Mouse (Mus musculus): ENCODE results near the gene Cacna1e.

Gene Cacna1e

GRCm38 (mm10) chr1:154796685-154797084, 87.6 kb downstream of the Cacna1e start:
- CTCF ChIA-PET = interaction anchor here (1.1 to 4.5 kb wide), 8 partner anchors 9 to 428 kb away, joined by 3 to 25 read pairs (median 6); no protein-coding TSS in a partner anchor

GRCm38 (mm10) chr1:154794518-154794951, 89.8 kb downstream of the Cacna1e start:
- CTCF ChIA-PET = interaction anchor here (0.6 to 1.5 kb wide), 6 partner anchors 8 to 1228 kb away, joined by 3 to 4 read pairs (median 3); no protein-coding TSS in a partner anchor
- POLR2A ChIA-PET = no interaction called here

More at GRCm38 (mm10) chr1:154796685-154797084, 87.6 kb downstream of the Cacna1e start:
- POLR2A ChIA-PET = interaction anchor here in 2 of 4 experiments (0.6 kb wide), 2 partner anchors 13 to 258 kb away, joined by 5 to 6 read pairs; no protein-coding TSS in a partner anchor

GRCm38 (mm10) chr1:154791544-154792174, 92.6 kb downstream of the Cacna1e start:
- CTCF ChIA-PET = interaction anchor here (0.5 to 4.8 kb wide), 7 partner anchors 15 to 1874 kb away, joined by 3 to 30 read pairs (median 5); no protein-coding TSS in a partner anchor
- POLR2A ChIA-PET = interaction anchor here in 1 of 4 experiments (0.6 to 1.0 kb wide), 2 partner anchors 24 to 1711 kb away, joined by 3 read pairs; no protein-coding TSS in a partner anchor

DNA sequence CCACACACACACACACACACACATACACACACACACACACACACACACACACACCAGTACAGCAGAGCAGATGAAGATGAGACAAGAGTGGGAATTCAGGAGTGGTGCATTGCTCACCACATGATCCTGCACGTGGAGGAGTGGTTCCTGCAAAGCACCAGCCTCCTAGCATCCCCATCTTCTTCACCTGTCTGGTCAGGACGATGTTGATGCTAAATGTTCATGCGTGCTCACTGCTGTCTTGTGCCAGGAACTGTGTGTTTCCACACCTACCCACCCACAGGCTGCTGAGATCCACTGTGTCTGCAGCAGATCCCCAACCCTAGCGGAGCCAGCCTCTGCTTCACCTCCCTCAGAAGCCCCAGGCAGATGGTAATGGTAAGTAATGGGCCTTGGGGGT, 95.8 kb downstream of the Cacna1e start:
- CTCF ChIA-PET = interaction anchor here (0.6 to 5.9 kb wide), 13 partner anchors 55 to 436 kb away, joined by 3 to 116 read pairs (median 13); no protein-coding TSS in a partner anchor
- POLR2A ChIA-PET = no interaction called here

GRCm38 (mm10) chr1:154788069-154788468, 96.2 kb downstream of the Cacna1e start:
- ChIA-PET POLR2A (no interaction called here), CTCF (interaction anchor here (0.6 to 5.9 kb wide), 12 partner anchors 9 to 436 kb away, joined by 3 to 116 read pairs (median 4); no protein-coding TSS in a partner anchor)

GRCm38 (mm10) chr1:154787418-154787817, 96.9 kb downstream of the Cacna1e start:
- CTCF ChIA-PET = interaction anchor here (0.6 to 5.9 kb wide), 18 partner anchors 10 to 1230 kb away, joined by 3 to 116 read pairs (median 4); no protein-coding TSS in a partner anchor
- POLR2A ChIA-PET = interaction anchor here in 1 of 4 experiments (0.6 kb wide), 1 partner anchor 1025 kb away, joined by 3 read pairs; the partner anchor contains the start of gene Qsox1

DNA sequence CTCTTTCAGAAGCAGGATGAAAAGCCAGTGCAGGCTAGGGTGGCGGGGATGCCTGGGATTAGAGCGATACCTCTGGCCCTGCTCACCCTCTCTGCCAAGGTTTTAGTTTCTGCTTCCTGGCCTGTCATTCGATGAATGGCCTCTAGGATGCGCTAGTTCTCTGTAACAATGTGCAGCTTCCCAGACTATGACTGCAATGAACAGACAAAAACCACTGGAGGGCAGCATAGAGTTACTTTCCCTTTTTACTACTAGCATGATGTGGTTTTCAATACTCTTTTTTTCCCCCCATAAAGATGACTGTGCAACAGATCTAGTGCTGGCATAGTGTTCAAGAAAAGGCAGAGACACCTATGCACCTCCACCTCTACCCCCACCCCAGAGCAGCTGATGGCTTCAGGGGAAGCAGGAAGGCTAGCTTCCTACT, 98.0 kb downstream of the Cacna1e start:
- ChIA-PET POLR2A (interaction anchor here in 2 of 4 experiments (0.8 to 0.9 kb wide), 2 partner anchors 220 to 242 kb away, joined by 3 read pairs; no protein-coding TSS in a partner anchor), CTCF (interaction anchor here (0.5 to 5.9 kb wide), 38 partner anchors 9 to 890 kb away, joined by 3 to 116 read pairs (median 4); no protein-coding TSS in a partner anchor)

- ChIA-PET POLR2A (interaction anchor here in 1 of 4 experiments (0.6 to 1.2 kb wide), 2 partner anchors 15 to 222 kb away, joined by 3 read pairs; no protein-coding TSS in a partner anchor), CTCF (interaction anchor here (0.5 to 5.9 kb wide), 11 partner anchors 10 to 744 kb away, joined by 3 to 116 read pairs (median 4); no protein-coding TSS in a partner anchor)
Observed at GRCm38 (mm10) chr1:154784862-154785261, 99.4 kb downstream of the Cacna1e start.

DNA sequence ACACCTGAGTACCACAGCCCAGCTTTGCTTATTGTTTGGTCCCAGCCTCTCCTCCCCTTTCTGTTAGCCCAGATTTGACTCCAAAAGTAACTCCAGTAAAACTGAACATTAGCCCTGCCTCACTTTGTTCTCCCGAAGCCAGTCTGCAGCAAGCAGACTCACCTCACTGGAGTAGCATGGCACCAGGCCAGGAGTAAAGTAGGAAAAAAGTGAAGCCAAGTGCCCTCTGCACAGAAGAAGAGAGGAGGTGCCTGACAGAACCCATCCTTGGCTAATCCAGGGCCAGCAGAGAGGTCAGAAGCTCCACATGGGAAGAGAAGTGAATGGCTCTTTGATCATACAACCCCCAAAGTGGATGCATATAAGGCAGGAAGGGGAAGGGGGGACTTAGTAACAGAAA, 100.8 kb downstream of the Cacna1e start:
- CTCF ChIA-PET = interaction anchor here (0.6 to 5.9 kb wide), 5 partner anchors 222 to 824 kb away, joined by 3 to 116 read pairs (median 13); no protein-coding TSS in a partner anchor
- POLR2A ChIA-PET = interaction anchor here in 2 of 4 experiments (0.5 to 0.6 kb wide), 3 partner anchors 13 to 1229 kb away, joined by 5 read pairs; no protein-coding TSS in a partner anchor

DNA sequence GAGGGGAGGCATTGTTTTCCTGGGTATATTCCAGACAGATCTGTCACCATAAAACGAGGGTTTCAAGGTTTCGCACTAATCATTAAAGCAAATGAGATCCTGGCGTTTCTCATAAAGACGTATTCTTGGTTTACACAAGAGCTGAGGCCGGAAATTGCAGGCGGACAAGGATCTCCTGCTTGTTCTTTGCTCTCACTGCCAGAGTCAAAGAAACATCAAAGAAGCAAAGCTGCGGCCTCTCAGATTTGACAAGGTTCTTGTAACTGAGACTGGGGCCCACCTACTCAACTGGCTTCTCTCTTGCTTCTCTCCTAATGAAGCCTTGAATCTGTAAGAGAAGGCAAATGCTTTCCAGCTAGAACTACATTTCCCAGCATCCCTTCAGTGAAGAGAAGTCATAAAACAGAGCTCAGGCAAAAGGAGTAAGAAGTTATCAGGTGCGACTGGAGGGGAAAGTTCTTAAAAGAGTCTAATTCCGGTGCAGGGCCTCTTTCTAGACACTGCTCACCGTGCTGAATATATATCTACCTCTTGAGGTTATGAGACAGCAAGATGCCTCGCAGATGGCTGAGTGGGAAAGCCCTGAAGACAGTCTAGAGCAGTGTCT, 104.3 kb downstream of the Cacna1e start:
- ChIA-PET POLR2A (no interaction called here), CTCF (interaction anchor here in 1 of 4 experiments (1.4 kb wide), 1 partner anchor 227 kb away, joined by 3 read pairs; no protein-coding TSS in a partner anchor)

GRCm38 (mm10) chr1:154776344-154776743, 108.0 kb downstream of the Cacna1e start:
- CTCF ChIA-PET = interaction anchor here in 1 of 4 experiments (0.6 kb wide), 1 partner anchor 351 kb away, joined by 3 read pairs; no protein-coding TSS in a partner anchor
- POLR2A ChIA-PET = no interaction called here

- POLR2A ChIA-PET = no interaction called here
- CTCF ChIA-PET = interaction anchor here in 1 of 4 experiments (0.5 kb wide), 1 partner anchor 236 kb away, joined by 5 read pairs; no protein-coding TSS in a partner anchor
Observed at GRCm38 (mm10) chr1:154774468-154774867, 109.8 kb downstream of the Cacna1e start.

- POLR2A ChIA-PET = no interaction called here
- CTCF ChIA-PET = interaction anchor here in 3 of 4 experiments (0.7 kb wide), 3 partner anchors 97 to 288 kb away, joined by 3 to 7 read pairs (median 5); no protein-coding TSS in a partner anchor
Observed at GRCm38 (mm10) chr1:154771111-154771510, 113.2 kb downstream of the Cacna1e start.

DNA sequence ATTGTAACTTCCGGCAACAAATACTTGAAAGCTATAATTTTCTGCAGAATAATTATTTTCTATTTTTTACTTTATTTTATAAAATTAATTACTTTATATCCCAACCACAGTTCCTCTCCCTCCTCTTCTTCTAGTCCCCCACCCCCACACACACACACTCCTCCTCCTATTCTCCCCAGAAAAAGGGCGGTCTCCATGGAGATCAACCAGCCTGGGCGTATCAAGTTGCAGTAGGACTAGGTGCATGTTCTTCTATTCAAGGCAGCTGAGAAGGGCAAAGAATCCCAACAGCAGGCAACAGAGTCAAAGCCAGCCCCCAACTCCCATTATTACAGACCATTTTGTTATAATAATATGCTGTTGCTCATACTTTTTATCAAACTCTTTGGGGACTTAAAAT, 113.8 kb downstream of the Cacna1e start:
- ChIA-PET POLR2A (no interaction called here), CTCF (interaction anchor here in 1 of 4 experiments (0.7 kb wide), 1 partner anchor 288 kb away, joined by 5 read pairs; no protein-coding TSS in a partner anchor)

- ChIA-PET CTCF (no interaction called here), POLR2A (no interaction called here)
Observed at GRCm38 (mm10) chr1:154763132-154763531, 121.2 kb downstream of the Cacna1e start.

- ChIA-PET CTCF (no interaction called here), POLR2A (no interaction called here)
Observed at GRCm38 (mm10) chr1:154752081-154752480, 132.2 kb downstream of the Cacna1e start.

- POLR2A ChIA-PET = no interaction called here
- CTCF ChIA-PET = no interaction called here
Observed at GRCm38 (mm10) chr1:154748531-154748930, 135.8 kb downstream of the Cacna1e start.

DNA sequence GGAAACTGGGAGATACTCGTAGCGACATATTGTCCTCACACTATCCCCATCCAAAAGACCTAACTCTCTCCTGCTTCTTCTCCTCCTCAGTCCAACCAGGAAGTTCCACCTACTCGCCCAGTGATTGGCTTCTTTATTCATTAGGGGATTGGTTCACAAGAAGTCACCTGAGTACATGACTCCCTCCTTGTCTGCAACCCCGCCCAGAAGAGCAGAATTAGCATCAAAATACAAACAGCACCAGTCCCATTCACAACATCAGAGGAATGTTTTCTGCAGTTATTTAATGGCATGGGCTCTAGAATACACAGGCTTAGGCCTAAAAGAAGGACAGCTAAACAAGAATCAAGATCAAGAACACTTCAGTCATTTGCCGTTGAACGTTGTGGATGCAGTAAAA, 139.1 kb downstream of the Cacna1e start:
- ChIA-PET CTCF (no interaction called here), POLR2A (no interaction called here)

GRCm38 (mm10) chr1:154730411-154730961, 153.8 kb downstream of the Cacna1e start:
- ChIA-PET POLR2A (interaction anchor here in 1 of 4 experiments (0.6 kb wide), 1 partner anchor 349 kb away, joined by 3 read pairs; no protein-coding TSS in a partner anchor), CTCF (interaction anchor here in 2 of 4 experiments (0.7 to 1.5 kb wide), 2 partner anchors 449 to 496 kb away, joined by 4 to 5 read pairs; no protein-coding TSS in a partner anchor)

All from embryonic stem cell, embryonic (primary cell).